Comparison of ENCODE assay signal across 16 mouse cellular contexts in genomic region chr11:107876840-107877239, GRCm38 (mm10). TPM values are rescaled to one million over a fixed set of nuclear protein-coding genes. Genes with fewer than 3 reads are reported as not detected.
A peak's percentile ranks its signal among the peaks of the same experiment; 100 is the strongest.
DNase-seq lines count a peak whose midpoint lies in the region; ATAC-seq and TF ChIP-seq lines count a peak whose summit lies in the region.
"Had no signal": no experiment of that assay in that cellular context is flagged by ENCODE, and none has a peak within 500 bp of the region (broad histone marks: within the 10 kb centered on the region; RNA-seq: fewer than 3 reads in every experiment).

No protein-coding gene starts in this region.

- DNase-seq in hindbrain, embryonic 10.5 days (ENCODE audit: low spot score) = no peak
- DNase-seq in ovary, postnatal 14 days (ENCODE audit: low spot score) = no peak
- DNase-seq in stomach, postnatal 0 days (ENCODE audit: low spot score) = no peak
- DNase-seq: gastrocnemius, postnatal 36 days; heart, postnatal 4 days; kidney, adult 18-20 months; liver, embryonic 13.5 days; thymus, adult 2 months had no signal

- no peak for TF ChIP-seq EP300 in stomach, postnatal 0 days (optimal IDR thresholded peaks at IDR 0.05)

- no peaks in the 10 kb centered on the region for H3K36me3 ChIP-seq in hindbrain, embryonic 16.5 days (ENCODE audit: control insufficient read depth, insufficient read depth, low read length)
- H3K36me3 ChIP-seq in hindbrain, embryonic 10.5 days = no peaks in the 10 kb centered on the region
- H3K36me3 ChIP-seq in neural tube, embryonic 14.5 days (ENCODE audit: control insufficient read depth, insufficient read depth, low read length) = no peaks in the 10 kb centered on the region
- H3K36me3 ChIP-seq in neural tube, embryonic 15.5 days = no peaks in the 10 kb centered on the region
- no peaks in the 10 kb centered on the region for H3K36me3 ChIP-seq in forebrain, embryonic 15.5 days
- no peaks in the 10 kb centered on the region for H3K36me3 ChIP-seq in stomach, postnatal 0 days (ENCODE audit: control insufficient read depth, insufficient read depth, low read length)
- H3K36me3 ChIP-seq: embryonic facial prominence, embryonic 13.5 days; liver, embryonic 13.5 days had no signal

- H3K9me3 ChIP-seq in hindbrain, embryonic 16.5 days (ENCODE audit: control insufficient read depth, low read length) = no peaks in the 10 kb centered on the region
- H3K9me3 ChIP-seq in hindbrain, embryonic 10.5 days = no peaks in the 10 kb centered on the region
- no peaks in the 10 kb centered on the region for H3K9me3 ChIP-seq in neural tube, embryonic 14.5 days (ENCODE audit: control insufficient read depth, low read length)
- H3K9me3 ChIP-seq in neural tube, embryonic 15.5 days (replicated peaks) = no peaks in the 10 kb centered on the region
- no peaks in the 10 kb centered on the region for H3K9me3 ChIP-seq in forebrain, embryonic 15.5 days
- H3K9me3 ChIP-seq in stomach, postnatal 0 days (ENCODE audit: control insufficient read depth, low read length) = no peaks in the 10 kb centered on the region
- H3K9me3 ChIP-seq: embryonic facial prominence, embryonic 13.5 days; liver, embryonic 13.5 days had no signal

- H3K27ac ChIP-seq in hindbrain, embryonic 16.5 days (ENCODE audit: low read depth, low read length) = no peak overlapping the region
- no peak overlapping the region for H3K27ac ChIP-seq in hindbrain, embryonic 10.5 days
- H3K27ac ChIP-seq in neural tube, embryonic 14.5 days (ENCODE audit: low read depth, low read length) = no peak overlapping the region
- no peak overlapping the region for H3K27ac ChIP-seq in neural tube, embryonic 15.5 days (replicated peaks)
- no peak overlapping the region for H3K27ac ChIP-seq in forebrain, embryonic 15.5 days (replicated peaks)
- no peak overlapping the region for H3K27ac ChIP-seq in stomach, postnatal 0 days (replicated peaks)
- H3K27ac ChIP-seq: embryonic facial prominence, embryonic 13.5 days; liver, embryonic 13.5 days had no signal

- no peaks in the 10 kb centered on the region for H3K4me1 ChIP-seq in hindbrain, embryonic 16.5 days (ENCODE audit: control insufficient read depth, insufficient read depth, low read depth, low read length)
- H3K4me1 ChIP-seq in hindbrain, embryonic 10.5 days (replicated peaks) = no peaks in the 10 kb centered on the region
- no peaks in the 10 kb centered on the region for H3K4me1 ChIP-seq in neural tube, embryonic 14.5 days (ENCODE audit: control insufficient read depth, insufficient read depth, low read length)
- no peaks in the 10 kb centered on the region for H3K4me1 ChIP-seq in neural tube, embryonic 15.5 days
- no peaks in the 10 kb centered on the region for H3K4me1 ChIP-seq in forebrain, embryonic 15.5 days
- H3K4me1 ChIP-seq in stomach, postnatal 0 days (replicated peaks; ENCODE audit: control insufficient read depth, insufficient read depth) = no peaks in the 10 kb centered on the region
- H3K4me1 ChIP-seq: embryonic facial prominence, embryonic 13.5 days; liver, embryonic 13.5 days had no signal

- no peaks in the 10 kb centered on the region for H3K27me3 ChIP-seq in hindbrain, embryonic 16.5 days (replicated peaks; ENCODE audit: control insufficient read depth, insufficient read depth, low read length)
- no peaks in the 10 kb centered on the region for H3K27me3 ChIP-seq in hindbrain, embryonic 10.5 days (ENCODE audit: insufficient read depth, poor library complexity, severe bottlenecking)
- no peaks in the 10 kb centered on the region for H3K27me3 ChIP-seq in neural tube, embryonic 14.5 days (ENCODE audit: control insufficient read depth, insufficient read depth, low read length)
- no peaks in the 10 kb centered on the region for H3K27me3 ChIP-seq in neural tube, embryonic 15.5 days (replicated peaks)
- H3K27me3 ChIP-seq in forebrain, embryonic 15.5 days = no peaks in the 10 kb centered on the region
- no peaks in the 10 kb centered on the region for H3K27me3 ChIP-seq in stomach, postnatal 0 days (ENCODE audit: control insufficient read depth, insufficient read depth, low read length)
- H3K27me3 ChIP-seq: embryonic facial prominence, embryonic 13.5 days; liver, embryonic 13.5 days had no signal

- ATAC-seq in hindbrain, embryonic 16.5 days = peak; percentile 77; the same call in 1 of the 2 replicates
- peak; percentile 41; the same call in 1 of the 2 replicates for ATAC-seq in neural tube, embryonic 14.5 days (ENCODE audit: low read depth)
- no peak; the same call in 1 of the 2 replicates for ATAC-seq in neural tube, embryonic 15.5 days (ENCODE audit: low FRiP score)
- ATAC-seq in forebrain, embryonic 15.5 days (replicated peaks) = peak; percentile 67; the same call in 1 of the 2 replicates
- ATAC-seq in stomach, postnatal 0 days (ENCODE audit: low FRiP score, low TSS enrichment) = no peak
- ATAC-seq: activated CD4-positive, CD25-positive, alpha-beta regulatory T cell, adult 4 months; lung, postnatal 0 days had no signal

- H3K4me2 ChIP-seq in hindbrain, embryonic 16.5 days (ENCODE audit: low read length) = no peak overlapping the region
- no peak overlapping the region for H3K4me2 ChIP-seq in neural tube, embryonic 14.5 days (ENCODE audit: low read depth, low read length)
- no peak overlapping the region for H3K4me2 ChIP-seq in neural tube, embryonic 15.5 days
- H3K4me2 ChIP-seq in forebrain, embryonic 15.5 days (replicated peaks) = no peak overlapping the region
- no peak overlapping the region for H3K4me2 ChIP-seq in stomach, postnatal 0 days (replicated peaks; ENCODE audit: low read depth)
- H3K4me2 ChIP-seq: embryonic facial prominence, embryonic 13.5 days; heart, embryonic 11.5 days; liver, embryonic 13.5 days had no signal

- no peak overlapping the region for H3K4me3 ChIP-seq in hindbrain, embryonic 16.5 days (ENCODE audit: low read length)
- H3K4me3 ChIP-seq in hindbrain, embryonic 10.5 days = no peak overlapping the region
- no peak overlapping the region for H3K4me3 ChIP-seq in neural tube, embryonic 14.5 days (ENCODE audit: low read depth, low read length)
- H3K4me3 ChIP-seq in neural tube, embryonic 15.5 days (replicated peaks) = no peak overlapping the region
- no peak overlapping the region for H3K4me3 ChIP-seq in forebrain, embryonic 15.5 days
- H3K4me3 ChIP-seq in stomach, postnatal 0 days (ENCODE audit: low read depth, low read length) = no peak overlapping the region
- H3K4me3 ChIP-seq: embryonic facial prominence, embryonic 13.5 days; liver, embryonic 13.5 days had no signal

- H3K9ac ChIP-seq in hindbrain, embryonic 16.5 days (ENCODE audit: low read depth, low read length) = no peak overlapping the region
- no peak overlapping the region for H3K9ac ChIP-seq in neural tube, embryonic 14.5 days (replicated peaks; ENCODE audit: low read depth, low read length)
- no peak overlapping the region for H3K9ac ChIP-seq in neural tube, embryonic 15.5 days (replicated peaks)
- H3K9ac ChIP-seq in forebrain, embryonic 15.5 days (replicated peaks) = no peak overlapping the region
- no peak overlapping the region for H3K9ac ChIP-seq in stomach, postnatal 0 days (ENCODE audit: low read length)
- H3K9ac ChIP-seq: embryonic facial prominence, embryonic 13.5 days; liver, embryonic 13.5 days had no signal

- no peak for TF ChIP-seq CTCF in stomach, postnatal 0 days (IDR thresholded peaks at IDR 0.05; ENCODE audit: low read depth)

- WGBS in hindbrain, embryonic 16.5 days = 63% methylated on average over 5 of the region's 5 CpGs
- 72% methylated on average over 5 of the region's 5 CpGs for WGBS in hindbrain, embryonic 10.5 days
- 74% methylated on average over 5 of the region's 5 CpGs for WGBS in neural tube, embryonic 14.5 days
- 77% methylated on average over 5 of the region's 5 CpGs for WGBS in neural tube, embryonic 15.5 days
- WGBS in forebrain, embryonic 15.5 days = 63% methylated on average over 5 of the region's 5 CpGs
- 63% methylated on average over 5 of the region's 5 CpGs for WGBS in stomach, postnatal 0 days

RNA-seq across cellular contexts. Expression of gene Cacng5, which starts 38.0 kb away (rescaled TPM):
- polyA plus RNA-seq in hindbrain, embryonic 16.5 days (2015; fragmentation: Nextera tagmentation; extraction: Ambion mirVana) = 13.3 and 14.3 TPM in 2 replicates
- polyA plus RNA-seq in hindbrain, embryonic 10.5 days (2016; fragmentation: Nextera tagmentation; extraction: Ambion mirVana) = 0.66 and 1.2 TPM in 2 replicates
- 8.9 and 9.5 TPM in 2 replicates for polyA plus RNA-seq in neural tube, embryonic 14.5 days (2014; fragmentation: Nextera tagmentation; extraction: Ambion mirVana)
- 10.8 and 12.6 TPM in 2 replicates for polyA plus RNA-seq in neural tube, embryonic 15.5 days (2015; fragmentation: Nextera tagmentation; extraction: Ambion mirVana)
- 5.6 and 7.2 TPM in 2 replicates for polyA plus RNA-seq in forebrain, embryonic 15.5 days (2015; fragmentation: Nextera tagmentation; extraction: Ambion mirVana)
- polyA plus RNA-seq in stomach, postnatal 0 days (2015; fragmentation: Nextera tagmentation; extraction: Ambion mirVana) = 0.17 and 0.21 TPM in 2 replicates
- polyA plus RNA-seq: activated CD4-positive, CD25-positive, alpha-beta regulatory T cell, adult 4 months; heart, embryonic 11.5 days; lung, postnatal 0 days had no signal

Comparison
In these comparisons a context has a peak if more than half of its experiments do, and no peak if none do; other contexts are left out.
1. ATAC-seq: peak in hindbrain, embryonic 16.5 days (single experiment), neural tube, embryonic 14.5 days (single experiment) and forebrain, embryonic 15.5 days (single experiment); none in neural tube, embryonic 15.5 days (single experiment) and stomach, postnatal 0 days (single experiment).